Mouse (Mus musculus) spleen, postnatal 4 days (tissue): ENCODE data around the gene Zfp212.

Source experiments
- DNase-seq, 2 experiments: peaks; one replicate each; pipeline ENCODE4 v3.0.0; 2022; ENCODE audit warnings: low spot score in 2 of 2

Gene Zfp212

GRCm38 (mm10) chr6:47920447-47921340 is at the start of gene Zfp212:
TSS of gene Zfp212 (plus strand) at chr6:47920476.
- peak; percentile 84 to 92 for DNase-seq

- no peak for DNase-seq
Measured at GRCm38 (mm10) chr6:47872266-47872665, 48.0 kb upstream of the Zfp212 start.

- no peak for DNase-seq
Measured at GRCm38 (mm10) chr6:47877058-47877457, 43.2 kb upstream of the Zfp212 start, which contains the start of gene Zfp282. TSS of gene Zfp282 (plus strand) at chr6:47877204.

- peak; percentile 86 to 92 for DNase-seq
Measured at GRCm38 (mm10) chr6:47877461-47878132, 42.7 kb upstream of the Zfp212 start.

GRCm38 (mm10) chr6:47878133-47878514 is 42.2 kb upstream of the Zfp212 start:
- peak in 1 of 2 experiments; percentile 15 for DNase-seq

- DNase-seq = no peak
Measured at GRCm38 (mm10) chr6:47878593-47878992, 41.7 kb upstream of the Zfp212 start.

- DNase-seq = no peak
Measured at GRCm38 (mm10) chr6:47879049-47879716, 41.1 kb upstream of the Zfp212 start.

GRCm38 (mm10) chr6:47880166-47880565 is 40.1 kb upstream of the Zfp212 start:
- DNase-seq = peak in 1 of 2 experiments; percentile 60

- DNase-seq = no peak
Measured at GRCm38 (mm10) chr6:47888812-47889383, 31.4 kb upstream of the Zfp212 start.

- DNase-seq = no peak
Measured at GRCm38 (mm10) chr6:47899416-47899815, 20.9 kb upstream of the Zfp212 start.

GRCm38 (mm10) chr6:47903587-47903986 is 16.7 kb upstream of the Zfp212 start:
- DNase-seq = peak in 1 of 2 experiments; percentile 43

- no peak for DNase-seq
Measured at GRCm38 (mm10) chr6:47904361-47904760, 15.9 kb upstream of the Zfp212 start.

- peak in 1 of 2 experiments; percentile 59 for DNase-seq
Measured at GRCm38 (mm10) chr6:47904917-47905695, 15.2 kb upstream of the Zfp212 start.

- DNase-seq = peak in 1 of 2 experiments; percentile 55
Measured at GRCm38 (mm10) chr6:47906326-47906725, 13.9 kb upstream of the Zfp212 start.

GRCm38 (mm10) chr6:47909007-47909406 is 11.3 kb upstream of the Zfp212 start:
- DNase-seq = peak in 1 of 2 experiments; percentile 45

GRCm38 (mm10) chr6:47911650-47912049 is 8.6 kb upstream of the Zfp212 start:
- no peak for DNase-seq

- peak in 1 of 2 experiments; percentile 43 for DNase-seq
Measured at GRCm38 (mm10) chr6:47912991-47913390, 7.3 kb upstream of the Zfp212 start.

GRCm38 (mm10) chr6:47917051-47917450 is 3.2 kb upstream of the Zfp212 start:
- no peak for DNase-seq

GRCm38 (mm10) chr6:47918768-47919274 is 1.5 kb upstream of the Zfp212 start:
- no peak for DNase-seq

- no peak for DNase-seq
Measured at GRCm38 (mm10) chr6:47919646-47920446, 430 bp upstream of the Zfp212 start.
